Mouse (Mus musculus): ENCODE data around the gene Eif4b.
A peak's percentile ranks its signal among the peaks of the same experiment; 100 is the strongest.

The Eif4b gene

DNA sequence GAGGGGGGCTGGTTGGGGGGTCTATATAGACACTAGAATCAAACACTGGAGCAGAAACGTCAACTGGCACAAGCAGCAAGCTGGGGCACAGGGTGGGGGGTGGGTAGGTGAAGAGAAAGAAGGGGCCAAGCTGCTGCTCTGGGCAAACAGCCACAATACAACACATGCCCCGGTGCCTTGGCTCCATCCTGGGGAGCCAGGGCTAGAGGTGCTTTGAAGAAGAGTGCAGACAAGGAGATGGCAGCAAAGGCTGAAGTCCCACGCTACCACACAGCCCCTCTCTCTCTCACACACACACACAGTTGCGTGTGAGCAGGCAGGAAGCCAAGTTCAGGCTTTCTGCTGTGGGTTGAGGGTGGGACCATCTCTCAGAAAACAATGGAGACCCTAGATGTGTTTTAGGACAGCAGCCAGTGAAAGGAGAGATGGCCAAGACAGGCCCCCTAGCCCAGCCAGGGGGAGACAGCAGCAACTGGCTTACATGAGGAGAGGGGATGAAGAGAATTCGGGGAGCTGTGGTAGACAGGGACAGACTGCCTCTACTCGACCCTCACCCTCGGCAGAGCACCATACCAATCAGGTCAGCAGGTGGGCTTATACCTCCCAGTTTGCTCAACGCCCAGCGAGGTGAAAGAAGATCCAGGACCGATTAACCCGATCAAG lies 43.3 kb downstream of the Eif4b start:
- peak in 1 of 2 experiments; percentile 47 for DNase-seq (ENCODE audit: low spot score in 2 of 2)

GRCm38 (mm10) chr15:102117461-102118443 lies 44.2 kb downstream of the Eif4b start:
- no peak for DNase-seq (ENCODE audit: low spot score in 2 of 2)

DNA sequence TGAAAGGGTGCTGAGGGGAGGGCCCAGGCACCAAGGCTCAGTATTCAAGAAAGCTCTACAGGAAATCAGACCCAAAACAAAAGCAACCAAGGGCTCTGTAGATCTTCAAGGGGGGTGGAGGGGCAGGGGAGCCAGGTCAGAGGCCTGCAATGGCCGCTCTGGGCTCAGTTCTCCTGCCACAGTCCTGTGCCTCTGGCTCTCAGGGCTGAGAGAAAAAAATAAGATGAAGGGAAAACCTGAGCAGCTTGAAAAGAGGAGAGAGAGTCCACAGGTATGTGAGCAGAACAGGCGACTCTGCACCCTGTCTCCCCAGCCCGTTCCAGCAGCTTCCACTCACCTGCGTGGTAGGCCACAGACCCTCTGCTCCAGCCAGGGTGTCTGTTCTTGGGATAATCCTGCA lies 45.0 kb downstream of the Eif4b start:
- DNase-seq (ENCODE audit: low spot score in 2 of 2) = no peak

DNA sequence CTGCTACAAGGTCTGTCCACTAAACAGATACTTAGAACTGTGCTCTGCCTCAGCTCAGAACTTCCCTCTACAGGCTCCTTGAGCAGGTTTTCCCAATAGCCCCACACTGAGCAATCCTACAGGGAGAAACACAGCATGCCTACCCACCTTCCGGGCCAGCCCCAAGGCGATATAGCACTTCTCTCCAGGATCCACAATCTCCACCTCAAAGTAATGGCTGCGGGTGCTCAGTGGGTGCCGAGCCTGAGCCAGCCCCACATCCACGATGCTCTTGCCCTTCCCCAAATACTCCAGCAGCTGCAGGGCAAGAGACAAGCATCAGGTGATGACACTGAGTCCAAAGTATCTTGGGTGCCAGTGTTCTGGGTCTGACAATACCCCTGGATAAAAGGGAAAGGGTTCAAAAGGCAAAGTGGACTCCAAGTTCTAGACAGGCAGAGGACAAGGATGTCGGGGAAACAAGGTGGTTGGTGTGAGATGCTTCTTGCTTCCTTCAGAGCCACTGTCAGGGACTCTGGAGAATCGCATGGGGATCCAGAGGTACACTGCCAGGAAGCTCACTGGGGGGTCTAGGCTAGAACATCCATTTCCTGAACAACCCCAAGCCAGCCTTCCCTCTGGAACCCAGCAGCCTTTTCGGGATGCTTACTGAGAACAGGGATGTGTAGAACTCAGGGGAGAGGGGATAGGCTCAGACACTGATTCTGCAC lies 45.7 kb downstream of the Eif4b start:
- no peak for DNase-seq (ENCODE audit: low spot score in 2 of 2)

- DNase-seq (ENCODE audit: low spot score in 2 of 2) = no peak
Observed at GRCm38 (mm10) chr15:102119831-102120170, 46.2 kb downstream of the Eif4b start.

DNA sequence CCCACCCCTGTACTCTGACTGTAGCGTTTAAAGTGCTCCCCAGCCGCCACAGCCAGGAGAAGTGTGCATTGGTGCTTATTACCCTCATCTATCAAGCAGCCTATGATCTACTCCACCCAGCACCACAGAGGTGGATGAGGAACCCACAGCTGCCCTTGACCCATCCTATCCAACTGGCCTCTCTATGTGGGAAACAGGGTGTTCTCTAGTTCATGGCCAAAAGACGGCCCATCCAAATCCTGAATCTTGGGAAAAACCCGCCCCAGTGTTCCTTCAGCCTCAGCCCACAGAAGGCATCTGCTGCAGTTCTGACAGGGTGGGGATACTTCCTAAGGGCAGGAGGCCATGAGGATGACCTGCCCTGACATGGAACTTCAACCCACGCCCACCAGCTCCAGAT lies 47.0 kb downstream of the Eif4b start:
- no peak for DNase-seq (ENCODE audit: low spot score in 2 of 2)

- DNase-seq (ENCODE audit: low spot score in 2 of 2) = peak in 1 of 2 experiments; percentile 33
Observed at GRCm38 (mm10) chr15:102126303-102126702, 52.7 kb downstream of the Eif4b start.

DNA sequence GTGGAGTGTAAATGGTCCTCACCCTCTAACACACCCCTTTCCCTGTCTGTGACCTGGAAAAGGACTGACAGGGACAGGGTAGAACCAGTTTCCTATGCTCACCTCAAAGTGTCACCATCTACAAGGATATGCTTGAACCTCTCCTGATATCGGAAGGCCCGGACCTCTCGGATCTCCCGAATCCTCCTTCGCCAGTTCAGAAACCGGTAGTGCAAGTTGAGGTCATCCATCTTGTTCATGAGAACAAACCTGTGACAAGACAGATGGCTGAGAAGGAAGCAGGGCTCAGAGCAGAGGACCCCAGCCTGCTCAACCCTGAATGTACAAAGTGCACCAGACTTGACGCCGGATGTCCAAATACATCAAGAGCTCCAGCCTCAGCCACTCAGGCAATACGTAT lies 59.7 kb downstream of the Eif4b start:
- DNase-seq (ENCODE audit: low spot score in 2 of 2) = no peak

DNA sequence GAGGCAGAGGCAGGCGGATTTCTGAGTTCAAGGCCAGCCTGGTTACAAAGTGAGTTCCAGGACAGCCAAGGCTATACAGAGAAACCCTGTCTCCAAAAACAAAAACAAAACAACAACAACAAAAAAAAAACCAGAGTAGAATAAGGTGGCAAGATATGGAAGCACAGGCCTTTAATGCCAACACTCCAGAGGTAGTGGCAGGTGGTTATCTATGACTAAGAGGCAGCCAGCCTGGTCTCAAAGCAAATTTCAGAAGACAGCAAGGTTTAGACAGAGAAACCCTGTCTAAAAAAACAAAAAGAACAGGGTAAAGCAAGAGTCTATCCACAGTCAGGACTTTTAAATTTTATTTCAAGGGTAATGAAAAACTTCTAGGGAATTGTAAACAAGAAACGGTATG lies 61.1 kb downstream of the Eif4b start:
- DNase-seq (ENCODE audit: low spot score in 2 of 2) = no peak

- no peak for DNase-seq (ENCODE audit: low spot score in 2 of 2)
Observed at GRCm38 (mm10) chr15:102135522-102136128, 62.1 kb downstream of the Eif4b start.

GRCm38 (mm10) chr15:102136129-102136758 lies 62.7 kb downstream of the Eif4b start, which contains the start of gene Spryd3:
Gene Spryd3 (minus strand): TSS chr15:102136234.
- DNase-seq (ENCODE audit: low spot score in 2 of 2) = peak; percentile 97 to 98

DNA sequence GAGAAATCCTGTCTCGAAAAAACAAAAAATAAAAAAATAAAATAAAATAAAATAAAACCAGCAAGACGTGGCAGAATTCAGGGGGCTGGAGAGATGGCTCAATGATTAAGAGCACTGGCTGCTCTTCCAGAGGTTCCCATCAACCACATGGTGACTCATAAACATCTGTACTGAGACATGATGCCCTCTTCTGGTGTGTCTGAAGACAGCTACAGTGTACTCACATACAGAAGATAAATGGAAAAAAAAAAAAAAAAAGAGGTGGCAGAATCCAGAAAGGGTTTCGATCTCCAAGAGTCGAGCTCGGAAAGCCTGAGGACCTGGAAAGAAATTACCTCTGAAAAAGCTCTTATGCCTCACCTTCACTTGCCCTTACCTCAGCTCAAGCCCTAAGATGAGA lies 67.5 kb downstream of the Eif4b start:
- DNase-seq (ENCODE audit: low spot score in 2 of 2) = no peak

- DNase-seq (ENCODE audit: low spot score in 2 of 2) = no peak
Observed at GRCm38 (mm10) chr15:102142914-102143912, 69.6 kb downstream of the Eif4b start.

GRCm38 (mm10) chr15:102144274-102144711 lies 70.7 kb downstream of the Eif4b start, which contains the start of gene Igfbp6:
Gene Igfbp6 (plus strand): TSS chr15:102144362.
- no peak for DNase-seq (ENCODE audit: low spot score in 2 of 2)

GRCm38 (mm10) chr15:102144726-102145125 lies 71.2 kb downstream of the Eif4b start:
- no peak for DNase-seq (ENCODE audit: low spot score in 2 of 2)

- no peak for DNase-seq (ENCODE audit: low spot score in 2 of 2)
Observed at GRCm38 (mm10) chr15:102145330-102145729, 71.8 kb downstream of the Eif4b start.

- DNase-seq (ENCODE audit: low spot score in 2 of 2) = no peak
Observed at GRCm38 (mm10) chr15:102146089-102146488, 72.5 kb downstream of the Eif4b start.

All from right cerebral cortex, postnatal 10 days (tissue).